Mouse (Mus musculus) testis, postnatal 14 days (tissue): Measurements from ENCODE around the gene Rbx1.

ENCODE experiments used
- DNase-seq: peaks from one replicate; pipeline ENCODE4 v3.0.0; 2021; ENCODE audit warnings: low spot score

Rbx1 gene

DNA sequence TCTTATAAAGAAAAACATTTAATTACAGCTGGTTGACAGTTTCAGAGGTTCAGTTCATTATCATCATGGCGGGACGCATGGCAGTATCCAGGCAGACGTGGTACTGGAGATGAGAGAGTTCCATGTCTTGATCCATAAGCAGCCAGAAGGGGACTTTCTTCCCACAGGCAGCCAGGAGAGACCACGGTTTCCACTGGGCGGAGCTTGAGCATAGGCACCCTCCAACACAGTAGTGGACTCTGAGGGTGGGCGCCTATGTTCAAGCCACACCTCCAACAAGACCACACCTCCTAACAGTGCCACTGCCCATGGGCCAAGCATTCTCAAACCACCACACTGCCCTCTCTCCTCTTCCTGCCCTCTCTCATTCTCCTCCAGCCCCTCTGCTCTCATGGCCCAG lies 17.6 kb downstream of the Rbx1 start:
- no peak for DNase-seq

- no peak for DNase-seq
These were observed 19.4 kb downstream of the Rbx1 start for GRCm38 (mm10) chr15:81485483-81485882.

DNA sequence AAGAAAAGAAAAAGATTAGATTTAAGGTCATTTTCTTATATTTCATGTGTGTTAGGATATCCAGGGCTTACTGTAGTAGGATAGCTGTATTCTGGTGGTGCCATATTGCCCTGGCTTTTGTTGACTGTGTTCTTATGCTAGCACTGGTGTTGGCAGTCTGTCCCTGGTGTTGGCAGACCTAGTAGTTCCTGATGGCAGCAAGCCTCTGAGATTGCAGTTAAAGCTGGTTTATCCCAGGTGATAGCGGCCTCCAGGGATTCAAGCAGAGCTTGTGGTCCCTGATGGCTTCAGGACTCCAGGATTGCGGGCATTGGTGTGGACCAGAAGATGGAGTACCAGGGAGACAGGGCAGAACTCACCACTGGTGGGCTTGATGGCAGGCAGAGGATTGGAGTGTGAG lies 37.4 kb downstream of the Rbx1 start:
- no peak for DNase-seq

DNA sequence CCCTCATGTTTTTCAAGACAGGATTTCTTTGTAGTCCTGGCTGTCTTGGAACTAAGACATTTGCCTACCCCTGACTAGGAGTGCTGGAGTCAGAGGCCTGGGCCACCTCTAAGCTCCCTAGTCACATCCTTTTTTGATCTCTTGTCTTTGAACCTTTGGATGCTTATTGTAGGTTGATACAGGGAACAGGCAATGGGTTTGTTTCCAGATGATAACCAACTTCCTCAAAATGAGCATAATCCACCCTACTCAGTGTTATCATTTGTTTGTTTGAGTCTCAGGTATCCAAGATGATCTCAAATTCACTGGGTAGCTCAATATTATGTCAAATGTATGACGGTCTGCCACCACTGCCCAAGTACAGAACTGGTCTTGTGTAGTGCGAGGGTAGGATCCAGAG lies 37.9 kb downstream of the Rbx1 start:
- DNase-seq, result no peak

GRCm38 (mm10) chr15:81507201-81507600 lies 41.1 kb downstream of the Rbx1 start:
- DNase-seq, result no peak

DNA sequence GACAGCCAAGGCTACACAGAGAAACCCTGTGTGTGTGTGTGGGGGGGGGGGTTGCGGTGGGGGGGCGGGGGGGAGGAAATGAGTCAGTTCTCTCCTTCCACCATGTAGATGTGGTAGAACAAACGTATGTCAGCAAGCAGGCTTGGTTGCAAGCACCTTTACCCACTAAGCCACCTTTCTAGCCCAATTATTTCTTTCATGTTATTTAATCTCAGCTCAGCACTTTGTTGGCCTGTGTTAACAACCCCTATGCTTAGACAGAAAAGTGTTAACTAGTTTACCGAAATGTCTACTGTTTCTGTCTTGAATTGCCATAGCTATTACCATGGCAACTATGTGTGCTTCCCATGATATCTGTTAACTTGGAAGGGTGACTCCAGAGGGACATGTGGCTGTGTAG lies 44.5 kb downstream of the Rbx1 start:
- no peak for DNase-seq

DNA sequence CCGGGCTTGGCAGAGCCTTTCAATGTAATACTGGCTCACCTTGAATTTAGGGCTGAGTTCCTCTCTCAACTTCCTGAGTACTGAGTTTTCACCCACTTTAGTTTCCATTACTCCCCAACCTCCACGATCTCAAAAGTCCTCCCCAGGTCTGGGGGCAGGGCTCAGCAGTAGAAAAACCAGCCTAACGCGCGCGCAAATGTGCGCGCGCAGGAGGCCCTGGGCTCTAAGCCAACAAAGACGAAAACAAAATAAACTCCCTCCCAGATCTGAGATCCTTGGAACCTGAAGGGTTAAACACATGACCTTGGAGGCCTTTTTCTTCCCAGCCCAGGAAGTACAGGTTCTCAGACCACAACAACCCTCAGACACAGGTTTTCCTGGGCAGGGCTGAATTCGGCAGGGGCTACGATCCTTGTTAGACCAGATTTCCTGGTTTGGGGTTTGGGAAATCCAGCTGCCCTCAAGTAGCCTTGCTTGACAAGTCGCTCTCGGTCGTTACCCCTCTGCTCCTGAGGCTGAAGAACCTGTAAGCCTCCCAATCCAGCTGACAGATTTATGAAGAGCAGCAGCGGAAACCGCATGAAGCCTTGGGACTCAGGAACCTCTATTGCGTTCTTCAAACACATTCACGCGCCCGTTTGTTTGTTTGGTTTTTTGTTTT lies 45.6 kb downstream of the Rbx1 start:
- DNase-seq, result peak; percentile 24

- peak; percentile 75 for DNase-seq
These were observed 48.2 kb downstream of the Rbx1 start for GRCm38 (mm10) chr15:81514111-81514971.

GRCm38 (mm10) chr15:81515221-81515620 lies 49.1 kb downstream of the Rbx1 start:
- no peak for DNase-seq

DNA sequence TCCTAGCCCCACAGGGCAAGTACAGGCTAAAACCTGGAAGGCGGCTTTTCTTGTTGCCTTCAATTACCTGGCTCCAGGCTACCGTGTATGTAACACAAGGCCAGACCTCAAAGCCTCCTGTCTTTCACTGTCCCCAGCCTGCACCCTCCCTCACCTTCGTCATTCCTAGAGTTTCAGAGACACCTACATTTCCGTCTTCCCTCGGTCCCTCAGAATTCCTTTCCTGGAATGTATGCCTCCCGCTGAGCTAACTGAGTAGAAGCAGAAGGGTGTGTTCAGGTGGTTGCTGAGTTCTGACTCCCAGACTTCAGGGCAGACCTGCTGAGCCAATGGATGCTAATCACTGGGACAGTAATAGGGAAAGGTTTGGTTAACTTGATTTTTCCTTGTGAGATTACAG lies 51.9 kb downstream of the Rbx1 start:
- DNase-seq, result no peak

DNA sequence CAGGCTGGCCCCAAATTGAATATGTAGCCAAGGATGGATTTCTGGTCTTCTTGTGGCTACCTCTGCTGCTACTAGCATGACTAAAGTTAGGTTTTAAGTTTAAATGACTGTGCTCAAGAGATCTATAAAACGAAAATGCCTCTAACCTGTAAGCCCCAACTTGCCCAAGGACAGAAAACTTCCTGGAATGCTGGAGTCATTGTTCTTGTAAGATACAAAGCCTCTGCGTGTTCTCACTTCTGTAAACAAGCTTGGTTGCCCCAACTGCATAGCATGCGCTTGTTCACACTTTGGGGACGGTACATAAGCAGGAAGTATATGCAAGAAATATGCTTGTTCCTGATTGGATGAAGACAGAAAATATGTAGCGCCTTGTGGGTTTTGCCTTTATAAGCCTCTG lies 52.7 kb downstream of the Rbx1 start:
- no peak for DNase-seq

GRCm38 (mm10) chr15:81522036-81522751 lies 56.1 kb downstream of the Rbx1 start:
- peak; percentile 65 for DNase-seq

GRCm38 (mm10) chr15:81522761-81523168 lies 56.7 kb downstream of the Rbx1 start:
- DNase-seq, result no peak

GRCm38 (mm10) chr15:81523169-81523871 lies 57.2 kb downstream of the Rbx1 start:
- DNase-seq, result peak; percentile 94

DNA sequence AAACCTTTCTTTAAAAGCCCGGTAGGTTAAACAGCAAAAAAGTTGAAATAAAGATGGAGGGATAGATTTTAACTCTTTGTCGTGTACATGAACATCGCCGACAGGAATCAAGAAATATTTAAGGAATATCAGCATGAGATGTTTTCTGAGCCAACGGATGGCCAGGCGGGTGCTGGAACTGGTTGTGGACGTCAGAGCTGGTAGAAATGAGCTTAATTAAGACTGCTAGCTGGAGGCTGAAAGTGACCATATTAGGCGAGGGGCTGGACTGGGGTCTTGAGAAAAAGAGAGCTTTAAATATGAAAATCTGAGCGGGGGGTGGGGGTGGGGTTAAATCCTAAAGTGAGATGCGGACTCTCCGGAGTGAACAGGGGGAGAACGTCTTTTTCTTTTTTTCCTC lies 57.8 kb downstream of the Rbx1 start:
- DNase-seq, result no peak
